Mouse (Mus musculus) thymus, adult 2 months (tissue): Measurements from ENCODE around the gene Nucb2.

Experiments used
- CTCF ChIP-seq: fragments of 200-500 bp; IDR thresholded peaks from 2 replicates; pipeline ENCODE4 v1.5.1; 2012; ENCODE audit warnings: mild to moderate bottlenecking, control low read depth, low read length, moderate library complexity, borderline replicate concordance; ENCODE audit not compliant: control insufficient read depth, poor library complexity, insufficient read depth; ENCODE audit errors: extremely low read depth
- POLR2A ChIP-seq: fragments of 200-500 bp; IDR thresholded peaks from 2 replicates; pipeline ENCODE4 v1.6.1; 2012; ENCODE audit warnings: mild to moderate bottlenecking, low read length, control low read depth, moderate library complexity; ENCODE audit not compliant: control insufficient read depth, poor library complexity, insufficient read depth; ENCODE audit errors: extremely low read depth

DNA sequence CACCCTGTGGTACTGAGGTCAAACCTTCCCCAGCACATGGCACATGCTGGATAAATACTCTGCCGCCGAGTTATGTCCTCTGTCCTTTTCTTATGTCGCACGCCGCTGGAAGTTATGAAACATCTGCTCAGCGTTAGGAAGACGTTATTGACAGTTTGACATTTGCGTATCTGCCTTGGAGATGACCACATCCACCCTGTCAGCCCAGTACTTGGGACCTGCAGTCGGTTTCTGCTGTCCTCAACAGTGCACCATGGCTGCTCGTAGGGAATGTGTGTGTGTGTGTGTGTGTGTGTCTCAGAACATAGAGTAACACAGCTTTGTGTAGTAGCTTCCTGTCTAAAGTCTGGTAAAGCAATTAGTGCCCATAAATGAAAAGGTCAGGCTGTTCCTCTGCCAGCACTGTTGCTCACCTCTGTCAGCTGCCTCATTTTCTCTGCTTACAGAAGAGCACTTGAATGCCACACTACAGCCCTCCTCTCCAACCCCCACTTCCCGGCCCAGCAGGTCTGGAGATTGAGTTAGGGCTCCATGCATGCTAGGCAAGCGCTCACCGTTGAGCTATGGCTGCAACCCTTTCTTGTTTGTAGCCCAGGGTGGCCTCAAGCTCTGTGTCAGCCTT is 11.5 kb downstream of the Nucb2 start:
- no peak for TF ChIP-seq CTCF
- no peak for TF ChIP-seq POLR2A
